Mouse (Mus musculus): ENCODE results near the gene Ralgds.
"Not testable (repeated sequence)": the region's sequence is repeated elsewhere in the genome, so short reads cannot be mapped to it uniquely, and the experiment has no call there.

Gene Ralgds

DNA sequence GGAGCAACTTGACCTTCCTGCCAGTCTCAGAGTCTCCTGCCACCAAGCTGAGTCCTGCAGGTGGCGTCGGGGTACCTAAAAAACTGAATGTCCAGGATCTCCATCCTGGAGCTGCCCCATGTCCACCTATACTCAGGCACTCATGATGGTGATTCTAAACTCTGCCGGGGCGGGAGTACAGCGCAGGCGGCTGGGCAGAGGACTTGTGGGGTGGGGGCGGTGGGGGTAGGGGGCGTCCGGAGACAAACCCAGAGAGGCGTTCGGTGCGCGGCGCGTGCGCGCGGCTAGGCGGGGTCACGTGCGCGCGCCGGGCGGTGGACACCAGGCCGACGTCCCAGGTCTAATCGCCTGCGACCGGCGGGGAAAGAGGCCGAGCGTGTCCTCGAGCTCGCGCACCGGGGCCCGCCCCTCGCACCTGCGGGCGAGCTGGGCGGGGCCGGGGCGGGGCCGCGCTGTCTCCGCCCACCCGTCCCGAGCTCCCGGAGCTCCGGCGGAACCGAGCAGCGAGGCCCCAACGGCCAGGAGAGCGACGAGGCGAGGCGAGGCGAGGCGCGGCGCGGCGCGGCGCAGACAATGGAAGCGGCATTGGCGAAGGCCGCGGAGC, at the start of gene Ralgds:
Gene Ralgds, plus strand, starts transcription at position 328 of the 604 bp plus-strand sequence.
- peak in 1 of 2 experiments; percentile 48 for DNase-seq (ENCODE audit: low spot score in 2 of 2)

DNA sequence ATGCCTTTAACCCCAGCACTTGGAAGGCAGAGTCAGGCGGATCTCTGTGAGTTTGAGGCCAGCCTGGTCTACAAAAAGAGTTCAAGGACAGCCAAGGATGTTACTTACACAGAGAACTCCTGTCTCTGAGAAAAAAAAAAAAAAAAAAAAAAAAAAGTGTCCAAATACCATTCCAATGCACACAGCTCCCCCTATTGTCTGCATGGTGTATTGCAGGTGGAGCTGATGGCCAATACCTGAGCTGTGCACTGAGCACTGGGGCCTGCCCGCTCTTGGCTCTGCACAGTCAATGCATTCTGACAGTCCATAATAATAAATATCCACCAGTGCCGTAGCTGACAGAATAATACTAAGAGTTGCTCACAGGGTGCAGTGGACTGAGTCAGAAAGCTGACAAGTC, 49.0 kb upstream of the Ralgds start:
- DNase-seq (ENCODE audit: low spot score in 2 of 2) = peak; percentile 52 to 74

DNA sequence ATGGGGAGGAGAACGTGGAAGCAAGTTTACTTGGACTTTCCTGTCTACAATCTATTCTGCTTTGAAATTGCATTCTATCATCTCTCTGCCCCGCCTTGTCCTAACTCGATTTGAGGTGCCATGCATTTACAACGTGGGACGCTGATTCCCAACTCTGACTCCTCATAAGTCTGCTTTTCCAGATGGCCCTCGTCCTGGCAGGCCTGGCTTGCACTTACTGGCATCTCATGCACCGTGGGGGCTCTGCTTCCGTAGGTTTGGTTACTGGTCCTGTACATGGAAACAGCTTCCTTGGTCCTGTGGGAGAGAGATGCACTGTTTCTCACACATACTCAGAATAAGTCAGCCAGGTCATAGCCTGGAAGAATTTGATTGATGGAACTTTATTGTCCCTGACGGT, 48.0 kb upstream of the Ralgds start:
- no peak for DNase-seq (ENCODE audit: low spot score in 2 of 2)

DNA sequence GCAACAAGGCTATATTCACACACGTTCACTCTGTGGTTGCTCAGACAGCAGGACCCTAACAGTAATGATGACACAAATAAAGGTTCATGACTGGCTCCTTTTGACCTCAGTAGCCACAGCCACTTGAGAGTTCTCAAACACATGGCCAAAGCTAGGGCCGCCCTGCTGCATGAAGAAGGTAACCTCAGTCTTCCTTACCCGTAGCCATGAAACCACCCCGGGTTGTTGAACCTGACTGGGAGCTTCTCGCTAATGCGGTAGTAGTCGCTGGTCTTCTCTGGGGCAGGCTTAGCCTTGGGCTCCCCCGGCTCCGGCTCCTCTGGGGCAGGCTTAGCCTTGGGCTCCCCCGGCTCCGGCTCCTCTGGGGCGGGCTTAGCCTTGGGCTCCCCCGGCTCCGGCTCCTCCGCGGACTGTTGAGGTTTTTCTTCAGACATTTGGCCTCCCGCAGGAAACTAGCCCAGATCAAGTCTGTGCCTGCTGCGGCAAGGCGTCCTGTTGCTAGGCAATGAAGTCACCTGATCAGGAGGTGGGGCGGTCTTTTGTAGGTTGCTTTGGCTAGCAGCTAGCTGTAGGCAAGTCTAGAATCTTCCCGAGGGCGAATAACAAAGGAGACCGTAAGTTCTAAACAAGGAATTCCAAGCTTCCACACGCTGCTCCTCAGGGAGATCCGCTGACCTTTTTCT, 46.9 kb upstream of the Ralgds start, which contains the start of gene 1700007K13Rik:
Gene 1700007K13Rik, minus strand, starts transcription at position 497 of the 683 bp plus-strand sequence.
- DNase-seq (ENCODE audit: low spot score in 2 of 2) = peak in 1 of 2 experiments; percentile 52

DNA sequence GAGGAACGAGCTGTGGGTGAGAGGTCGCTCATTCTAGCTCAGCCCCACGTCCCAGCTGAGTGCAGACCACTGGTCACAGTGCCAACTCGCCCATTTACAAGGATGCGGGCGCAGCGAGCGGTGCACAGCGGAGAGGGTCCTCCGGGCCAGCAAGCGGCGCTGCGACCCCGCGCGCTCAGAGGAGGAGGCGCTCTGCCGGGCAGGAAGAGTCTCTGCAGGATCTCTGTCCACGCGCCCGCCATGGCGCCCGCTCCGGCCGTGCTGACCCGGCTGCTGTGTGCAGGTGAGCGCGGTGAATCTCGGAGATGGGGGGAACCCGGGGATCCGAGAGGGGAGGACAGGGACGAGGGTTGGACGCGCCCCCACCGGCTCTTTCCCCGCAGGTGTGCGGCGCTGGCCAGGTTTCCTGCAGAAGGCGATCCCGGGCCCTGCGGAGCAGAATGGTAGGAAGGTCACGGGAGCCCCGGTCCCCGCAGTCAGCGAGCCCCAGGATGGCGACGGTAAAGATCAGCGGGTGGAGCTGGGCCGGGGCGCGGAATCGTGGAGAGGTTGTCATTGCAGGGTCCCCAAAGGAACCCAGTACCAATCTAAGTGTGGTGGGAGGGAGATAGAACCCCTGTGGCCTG, 45.0 kb upstream of the Ralgds start, which contains the start of gene Mrps2:
Gene Mrps2, plus strand, starts transcription at position 207 of the 626 bp plus-strand sequence.
- peak; percentile 60 to 84 for DNase-seq (ENCODE audit: low spot score in 2 of 2)

DNA sequence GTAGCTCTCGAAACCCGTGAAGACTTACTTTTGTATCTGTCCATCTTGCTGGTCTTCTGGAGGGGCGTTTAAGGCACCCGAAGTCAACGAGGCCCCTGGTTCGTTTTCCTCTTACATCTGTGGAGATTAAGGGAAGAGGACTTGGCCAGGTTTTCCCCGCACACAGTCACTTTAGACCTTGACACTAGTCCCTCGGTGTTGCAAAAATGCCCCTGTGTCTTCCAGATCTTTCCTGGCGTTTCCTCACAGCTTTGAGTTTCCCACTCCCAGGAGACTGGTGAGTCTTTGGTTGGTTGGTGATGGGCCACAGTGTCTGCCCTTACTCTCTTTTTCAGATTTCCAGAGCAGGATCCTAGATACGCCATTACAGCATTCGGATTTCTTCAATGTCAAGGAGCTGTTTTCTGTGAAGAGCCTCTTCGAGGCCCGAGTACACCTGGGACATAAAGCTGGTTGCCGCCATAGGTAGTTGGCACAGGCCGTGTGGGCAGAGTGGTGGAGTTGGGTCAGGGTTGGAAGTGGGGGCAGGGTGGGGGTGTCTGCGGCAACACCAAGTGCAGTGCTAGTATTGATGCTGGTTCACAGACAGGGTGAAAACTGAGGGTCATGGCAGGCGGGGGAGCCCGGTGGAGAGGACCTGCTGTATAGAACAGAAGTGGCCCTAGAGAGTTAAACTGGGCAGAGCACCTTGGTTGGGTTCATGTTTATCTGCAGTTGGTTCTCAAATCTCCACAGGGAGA, 44.3 kb upstream of the Ralgds start:
- no peak for DNase-seq (ENCODE audit: low spot score in 2 of 2)

DNA sequence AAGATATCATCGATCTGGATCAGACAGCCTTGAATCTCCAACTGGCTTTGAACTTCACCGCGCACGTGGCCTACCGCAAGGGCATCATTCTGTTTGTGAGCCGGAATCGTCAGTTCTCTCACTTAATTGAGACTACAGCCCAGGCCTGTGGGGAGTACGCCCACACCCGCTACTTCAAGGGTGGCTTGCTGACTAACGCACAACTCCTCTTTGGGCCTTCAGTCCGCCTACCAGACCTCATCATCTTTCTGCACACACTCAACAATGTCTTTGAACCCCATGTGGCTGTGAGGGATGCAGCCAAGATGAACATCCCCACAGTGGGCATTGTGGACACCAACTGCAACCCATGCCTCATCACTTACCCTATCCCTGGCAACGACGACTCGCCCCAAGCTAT, 43.5 kb upstream of the Ralgds start:
- no peak for DNase-seq (ENCODE audit: low spot score in 2 of 2)

DNA sequence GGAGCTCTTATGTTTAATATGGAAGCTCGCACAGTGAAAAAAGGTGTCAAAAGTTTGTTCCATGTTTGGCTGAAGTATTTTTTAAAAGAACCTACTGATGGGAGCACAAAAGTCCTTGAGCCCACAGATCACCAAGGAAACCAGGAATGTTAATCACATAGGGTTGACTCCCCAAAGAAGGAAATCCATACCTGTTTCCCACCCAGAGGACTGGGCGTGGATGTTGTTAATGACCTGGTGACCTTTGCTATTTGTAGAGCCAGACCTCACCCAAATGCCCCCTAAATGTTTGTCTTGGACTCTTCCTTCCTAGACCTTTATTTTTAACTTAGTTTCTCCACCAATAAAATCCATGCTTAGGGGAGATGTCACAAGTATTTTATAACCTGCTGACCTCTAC, 42.3 kb upstream of the Ralgds start:
- DNase-seq (ENCODE audit: low spot score in 2 of 2) = no peak

DNA sequence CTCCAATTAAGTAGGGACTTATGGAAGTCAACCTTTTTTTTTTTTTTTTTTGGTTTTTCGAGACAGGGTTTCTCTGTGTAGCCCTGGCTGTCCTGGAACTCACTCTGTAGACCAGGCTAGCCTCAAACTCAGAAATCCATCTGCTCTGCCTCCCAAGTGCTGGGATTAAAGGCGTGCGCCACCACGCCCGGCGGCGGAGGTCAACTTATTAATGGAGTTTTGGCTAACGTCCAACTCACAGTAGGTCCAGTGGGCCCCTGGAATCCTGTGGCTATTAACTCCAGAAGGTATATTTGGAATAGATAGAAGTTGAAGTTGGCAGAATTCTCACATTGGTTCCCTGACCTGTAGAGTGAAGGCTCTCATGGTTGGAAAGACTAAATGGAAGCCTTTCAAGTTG, 40.9 kb upstream of the Ralgds start:
- not testable (repeated sequence) for DNase-seq (ENCODE audit: low spot score in 2 of 2)

DNA sequence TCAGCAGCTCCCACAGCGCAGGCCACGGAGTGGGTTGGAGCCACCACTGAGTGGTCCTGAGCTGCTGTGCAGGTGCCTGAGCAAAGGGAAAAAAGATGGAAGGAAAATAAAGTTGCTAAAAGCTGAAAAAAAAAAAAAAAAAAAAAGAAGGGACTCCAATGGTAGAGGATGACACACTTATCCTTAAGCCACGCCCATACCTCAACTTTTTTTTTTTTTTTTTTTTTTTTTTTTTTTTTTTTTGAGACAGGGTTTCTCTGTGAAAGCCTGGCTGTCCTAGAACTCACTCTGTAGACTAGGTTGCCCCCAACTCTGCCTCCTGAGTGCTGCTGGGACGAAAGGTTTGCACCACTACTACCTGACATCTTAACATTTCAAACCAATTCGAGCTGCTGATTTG, 34.9 kb upstream of the Ralgds start:
- not testable (repeated sequence) for DNase-seq (ENCODE audit: low spot score in 2 of 2)

DNA sequence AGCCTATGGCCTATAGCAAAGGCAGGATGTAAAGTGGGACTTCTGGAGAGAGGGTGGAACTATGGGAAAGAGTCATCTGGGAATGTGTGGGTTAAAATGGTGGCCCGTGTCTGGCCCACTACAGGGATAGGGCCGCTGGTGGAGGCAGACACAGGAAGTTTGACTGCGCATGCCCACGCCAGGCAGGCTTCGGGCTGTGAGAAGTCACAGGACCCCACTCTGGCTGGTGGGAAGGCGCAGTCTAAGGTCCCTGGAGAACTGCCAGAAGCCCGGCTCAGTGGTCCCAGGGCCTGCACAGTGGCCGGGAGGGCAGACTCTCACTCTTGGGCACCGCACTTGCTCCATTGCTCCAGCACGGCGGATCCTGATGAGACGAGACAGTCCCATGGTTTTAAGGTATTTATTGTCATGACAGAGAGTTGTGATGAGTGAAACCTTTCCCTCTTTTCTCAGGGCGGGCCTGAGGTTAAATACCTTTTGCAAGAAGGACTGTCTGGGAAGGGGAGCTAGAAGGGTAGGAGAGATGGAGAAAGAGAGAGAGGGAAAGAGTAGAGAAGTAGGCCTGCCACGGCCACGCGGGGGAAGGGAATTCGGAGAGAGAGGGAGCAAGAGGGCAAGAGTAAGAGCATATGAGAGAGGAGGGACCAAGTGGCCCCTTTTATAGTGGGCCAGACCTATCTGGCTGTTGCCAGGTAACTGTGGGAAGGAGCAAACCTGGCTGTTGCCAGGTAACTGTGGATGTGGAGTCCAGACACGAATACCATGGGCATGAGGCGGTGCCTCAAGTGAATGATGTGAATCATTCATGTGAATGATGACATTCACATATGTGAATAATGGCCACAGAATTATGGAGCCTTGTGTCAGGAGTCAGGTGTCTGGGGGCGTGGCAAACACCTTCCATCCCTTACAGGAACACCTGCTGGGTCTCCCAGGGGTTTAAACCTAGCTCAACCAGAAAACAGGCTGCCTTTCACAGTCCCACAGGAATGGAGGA, 33.4 kb upstream of the Ralgds start:
- no peak for DNase-seq (ENCODE audit: low spot score in 2 of 2)

DNA sequence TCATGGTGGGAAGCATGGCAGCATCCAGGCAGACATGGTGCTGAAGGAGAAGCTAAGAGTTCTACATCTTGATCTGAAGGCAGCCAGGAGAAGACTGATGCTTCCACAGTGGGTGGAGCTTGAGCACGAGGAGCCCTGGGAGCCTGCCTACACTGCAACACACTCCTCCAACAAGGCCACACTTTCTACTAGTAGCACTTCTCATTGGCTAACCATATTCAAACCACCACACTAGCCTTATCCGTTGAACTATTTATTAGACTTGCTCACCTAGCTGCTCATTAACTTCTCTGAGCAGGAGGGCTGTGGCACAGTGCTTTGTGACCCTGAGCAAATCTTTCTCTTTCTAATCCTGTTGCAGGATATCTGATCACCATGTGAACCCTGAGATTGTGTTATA, 29.1 kb upstream of the Ralgds start:
- no peak for DNase-seq (ENCODE audit: low spot score in 2 of 2)

DNA sequence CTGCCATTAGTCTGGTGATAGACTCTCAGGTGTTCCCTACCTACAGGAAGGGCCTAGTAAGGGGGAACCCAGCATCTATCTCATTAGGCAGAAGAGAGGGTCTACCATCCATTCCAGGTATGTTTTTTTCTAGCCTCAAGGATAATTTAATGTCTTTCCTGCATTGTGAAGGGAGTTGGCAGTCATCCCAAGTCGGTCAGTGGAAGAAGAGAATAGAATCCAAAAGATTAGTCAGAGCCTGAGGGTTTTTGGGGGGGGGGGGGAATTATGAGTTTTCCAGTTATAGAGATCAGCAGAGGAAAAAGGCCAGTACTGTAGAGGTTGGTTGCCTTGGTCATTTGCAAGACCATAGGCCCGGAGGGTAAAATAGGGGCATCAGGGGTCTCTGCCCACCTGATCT, 18.4 kb upstream of the Ralgds start:
- DNase-seq (ENCODE audit: low spot score in 2 of 2) = no peak

DNA sequence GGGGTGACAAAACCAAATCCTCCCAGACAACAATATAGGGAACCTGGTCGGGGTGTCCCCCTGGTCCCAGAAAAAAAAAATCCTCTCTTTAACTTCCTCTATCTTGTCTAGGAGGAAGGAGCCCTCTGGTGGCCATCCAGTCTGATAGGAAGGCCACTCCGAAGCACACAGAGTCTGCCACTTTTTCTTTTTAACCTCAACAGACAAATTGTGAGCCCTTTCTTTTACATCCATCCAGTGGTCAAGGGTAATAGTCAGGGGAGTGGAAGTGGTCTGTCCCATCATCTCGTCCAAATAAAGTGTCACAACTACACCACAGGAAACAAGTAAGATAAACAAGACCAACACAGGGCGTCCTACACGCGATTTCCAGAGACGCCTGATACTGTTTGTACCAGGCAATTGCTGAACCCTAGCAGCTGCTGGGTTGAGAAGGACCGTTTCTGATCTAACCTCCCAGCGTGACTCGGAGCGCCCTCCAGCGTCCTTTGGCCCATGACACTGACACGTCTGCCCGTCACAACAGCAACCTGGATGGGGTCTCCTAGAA, 17.6 kb upstream of the Ralgds start:
- DNase-seq (ENCODE audit: low spot score in 2 of 2) = peak in 1 of 2 experiments; percentile 48

DNA sequence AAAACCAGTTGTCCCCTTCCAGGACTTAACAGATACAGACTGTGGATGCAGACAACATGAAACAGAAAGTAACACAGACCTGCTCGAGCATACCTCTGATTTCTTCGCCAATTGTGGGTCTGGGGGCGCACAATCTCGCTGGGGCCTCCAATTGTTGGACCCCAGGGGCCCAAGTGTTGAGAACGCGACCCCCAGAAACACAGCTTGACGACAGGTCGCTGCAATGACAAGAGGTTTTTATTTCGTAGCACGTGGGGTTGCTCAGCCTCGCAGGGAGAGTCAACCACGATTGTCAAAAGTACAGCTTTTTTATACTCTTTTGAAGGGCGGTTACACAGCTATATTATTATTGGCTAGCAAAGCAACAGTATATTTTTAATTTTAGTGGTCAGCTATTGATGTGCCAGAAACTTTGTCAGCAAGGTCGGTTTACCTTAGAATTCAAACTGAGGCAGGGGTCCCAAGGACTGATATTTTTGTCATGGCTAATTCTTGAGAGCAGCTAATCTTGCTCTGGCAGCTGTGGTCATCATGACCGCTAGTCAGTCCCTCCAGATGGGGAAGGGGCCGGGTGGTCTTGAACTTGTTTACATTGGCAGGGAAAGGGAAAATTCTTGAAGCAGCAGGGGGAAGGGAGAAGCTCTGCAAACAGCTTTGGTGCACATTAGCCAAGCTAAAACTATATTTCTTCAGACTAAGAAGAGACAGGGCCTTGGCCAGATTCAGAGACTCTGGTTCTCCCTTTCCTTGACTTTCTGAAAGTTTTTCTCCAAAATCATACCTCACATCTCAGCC, 16.9 kb upstream of the Ralgds start:
- DNase-seq (ENCODE audit: low spot score in 2 of 2) = no peak

DNA sequence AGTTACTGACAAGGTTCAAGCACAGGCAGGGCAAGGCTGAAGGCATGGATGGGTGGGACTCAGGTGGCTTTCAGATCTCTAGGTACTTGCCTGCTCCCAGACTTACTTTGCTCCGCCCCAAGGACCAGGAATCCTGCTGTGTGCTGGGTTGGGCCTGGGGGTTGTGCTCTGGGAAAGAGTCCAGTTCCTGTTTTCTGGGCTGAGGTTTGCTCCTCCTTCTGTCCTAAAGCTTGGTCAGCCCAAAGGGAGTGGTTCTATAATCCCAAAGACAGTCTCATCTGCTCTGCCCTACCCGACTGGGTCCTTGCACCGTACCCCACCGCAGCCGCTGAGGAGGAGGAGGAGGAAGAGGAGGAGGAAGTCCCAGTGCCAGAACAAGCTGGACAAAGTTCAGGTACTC, 16.3 kb upstream of the Ralgds start, which contains the start of gene Gbgt1:
Gene Gbgt1, plus strand, starts transcription at position 221 of the 400 bp plus-strand sequence.
- DNase-seq (ENCODE audit: low spot score in 2 of 2) = no peak

DNA sequence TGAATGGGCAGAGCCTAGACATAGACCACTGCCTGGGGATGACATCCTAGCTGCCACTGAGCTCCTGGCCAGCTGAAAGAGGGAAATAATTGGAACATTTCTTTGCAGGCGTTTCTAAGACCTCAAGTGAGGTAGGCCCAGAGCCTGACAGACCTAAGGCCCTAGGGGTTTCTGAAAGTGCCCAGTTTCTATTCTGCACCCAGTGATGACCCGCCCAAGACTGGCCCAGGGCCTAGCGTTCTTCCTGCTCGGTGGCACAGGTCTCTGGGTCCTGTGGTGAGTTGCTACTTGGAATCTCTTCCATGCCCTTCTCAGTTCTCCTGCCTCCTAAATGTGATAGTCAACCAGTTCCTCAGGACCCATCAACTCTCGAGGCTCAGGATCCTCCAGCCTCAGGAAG, 15.4 kb upstream of the Ralgds start:
- no peak for DNase-seq (ENCODE audit: low spot score in 2 of 2)

DNA sequence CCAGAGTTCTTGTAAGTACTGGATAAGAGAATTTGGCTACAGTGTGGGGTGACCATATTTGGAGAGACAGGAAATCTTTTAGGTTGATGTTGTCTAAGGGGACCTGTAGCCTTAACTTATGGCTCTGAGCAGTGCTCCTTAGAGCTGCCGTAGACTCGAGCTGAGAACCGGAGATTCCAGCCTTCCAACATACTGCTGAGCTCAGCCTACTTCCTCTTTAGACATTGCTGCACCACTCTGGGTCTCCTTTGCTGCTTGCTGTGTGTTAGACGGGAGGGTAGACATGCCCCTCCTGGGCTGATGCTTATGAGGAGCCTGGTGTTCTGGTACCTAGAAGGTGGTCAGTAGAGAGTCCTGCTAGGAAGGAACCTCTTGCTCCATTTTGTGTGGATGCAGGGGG, 14.5 kb upstream of the Ralgds start:
- no peak for DNase-seq (ENCODE audit: low spot score in 2 of 2)

DNA sequence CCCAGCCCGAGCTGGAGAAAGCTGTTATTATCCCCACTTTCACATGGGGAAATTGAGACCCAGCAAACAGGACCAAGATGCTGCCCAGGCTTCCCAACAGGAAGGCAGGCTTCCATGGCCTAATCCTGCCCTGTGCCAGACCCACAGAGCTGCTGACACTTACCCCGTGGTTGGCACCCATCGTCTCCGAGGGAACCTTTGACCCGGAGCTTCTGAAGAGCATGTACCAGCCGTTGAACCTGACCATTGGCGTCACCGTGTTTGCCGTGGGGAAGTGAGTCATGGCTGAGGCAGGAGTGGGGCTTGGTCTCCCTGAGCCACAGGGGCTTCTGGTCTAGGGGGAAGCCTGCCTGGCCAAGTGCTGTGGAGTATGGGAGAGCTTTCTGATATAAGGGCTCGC, 9.9 kb upstream of the Ralgds start:
- DNase-seq (ENCODE audit: low spot score in 2 of 2) = peak in 1 of 2 experiments; percentile 8

DNA sequence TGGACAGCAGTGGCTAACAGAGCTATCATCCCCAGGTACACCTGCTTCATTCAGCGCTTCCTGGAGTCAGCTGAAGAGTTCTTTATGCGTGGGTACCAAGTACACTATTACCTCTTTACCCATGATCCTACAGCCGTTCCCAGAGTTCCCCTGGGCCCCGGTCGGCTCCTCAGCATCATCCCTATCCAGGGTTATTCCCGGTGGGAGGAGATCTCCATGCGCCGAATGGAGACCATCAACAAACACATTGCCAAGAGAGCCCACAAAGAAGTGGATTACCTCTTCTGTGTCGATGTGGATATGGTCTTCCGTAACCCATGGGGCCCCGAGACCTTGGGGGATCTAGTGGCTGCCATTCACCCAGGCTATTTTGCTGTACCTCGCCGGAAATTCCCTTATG, 8.2 kb upstream of the Ralgds start:
- no peak for DNase-seq (ENCODE audit: low spot score in 2 of 2)
